Mouse (Mus musculus) spleen, adult 18-20 months (tissue): ENCODE results near the gene Sema4f.
A peak's percentile ranks its signal among the peaks of the same experiment; 100 is the strongest.

ENCODE experiments used
- DNase-seq, 2 experiments: peaks; one replicate each; pipeline ENCODE4 v3.0.0; 2022; ENCODE audit warnings: mixed read lengths in 2 of 2

Gene Sema4f

GRCm38 (mm10) chr6:82913336-82914247 is 26.0 kb downstream of the Sema4f start:
- DNase-seq = peak; percentile 28 to 35

GRCm38 (mm10) chr6:82911303-82911702 is 28.3 kb downstream of the Sema4f start:
- no peak for DNase-seq

GRCm38 (mm10) chr6:82909136-82909855 is 30.3 kb downstream of the Sema4f start:
- no peak for DNase-seq

- DNase-seq = no peak
Measured at GRCm38 (mm10) chr6:82908034-82908433, 31.5 kb downstream of the Sema4f start.

- no peak for DNase-seq
Measured at GRCm38 (mm10) chr6:82906985-82907384, 32.6 kb downstream of the Sema4f start.

- no peak for DNase-seq
Measured at GRCm38 (mm10) chr6:82902559-82902958, 37.0 kb downstream of the Sema4f start.

- DNase-seq = no peak
Measured at GRCm38 (mm10) chr6:82898745-82899144, 40.8 kb downstream of the Sema4f start.

- DNase-seq = no peak
Measured at GRCm38 (mm10) chr6:82898227-82898626, 41.3 kb downstream of the Sema4f start.

- no peak for DNase-seq
Measured at GRCm38 (mm10) chr6:82897311-82897710, 42.3 kb downstream of the Sema4f start.

GRCm38 (mm10) chr6:82893415-82893814 is 46.2 kb downstream of the Sema4f start:
- DNase-seq = no peak

- peak in 1 of 2 experiments; percentile 34 for DNase-seq
Measured at GRCm38 (mm10) chr6:82892540-82892939, 47.0 kb downstream of the Sema4f start.

- DNase-seq = no peak
Measured at GRCm38 (mm10) chr6:82891488-82891887, 48.1 kb downstream of the Sema4f start.

GRCm38 (mm10) chr6:82886330-82886729 is 53.2 kb downstream of the Sema4f start:
- DNase-seq = no peak

GRCm38 (mm10) chr6:82885909-82886308 is 53.7 kb downstream of the Sema4f start:
- DNase-seq = no peak

GRCm38 (mm10) chr6:82885441-82885840 is 54.1 kb downstream of the Sema4f start:
- no peak for DNase-seq

- DNase-seq = no peak
Measured at GRCm38 (mm10) chr6:82884570-82884969, 55.0 kb downstream of the Sema4f start.

GRCm38 (mm10) chr6:82881485-82882096 is 58.0 kb downstream of the Sema4f start:
- peak in 1 of 2 experiments; percentile 23 for DNase-seq

GRCm38 (mm10) chr6:82880807-82881206 is 58.8 kb downstream of the Sema4f start:
- no peak for DNase-seq

GRCm38 (mm10) chr6:82879463-82880089 is 60.0 kb downstream of the Sema4f start:
- no peak for DNase-seq

GRCm38 (mm10) chr6:82875509-82875935 is 64.0 kb downstream of the Sema4f start:
- no peak for DNase-seq

GRCm38 (mm10) chr6:82872332-82872707 is 67.2 kb downstream of the Sema4f start:
- DNase-seq = no peak

- no peak for DNase-seq
Measured at GRCm38 (mm10) chr6:82871632-82872331, 67.8 kb downstream of the Sema4f start.
